Mouse (Mus musculus) lung, postnatal 0 days (tissue): ENCODE measurements around the gene Cdkl1. TPM values are rescaled to one million over a fixed set of nuclear protein-coding genes. Genes with fewer than 3 reads are reported as not detected.
A peak's percentile ranks its signal among the peaks of the same experiment; 100 is the strongest.

Source experiments
- ATAC-seq: fragments of 200-750 bp; cut with Nextera tagmentation; 2 replicates; pipeline ENCODE4 v1.8.0; 2017; ENCODE audit warnings: moderate library complexity
- DNase-seq: peaks from one replicate; pipeline ENCODE4 v3.0.0-alpha.2; 2016; ENCODE audit warnings: low spot score
- H3K27ac ChIP-seq: fragments of 300-500 bp; sonication (generic); 2 replicates; pipeline ENCODE4 v1.5.1; 2014; ENCODE audit warnings: antibody characterized with exemption, mild to moderate bottlenecking, low read length, mixed read lengths
- H3K27me3 ChIP-seq: fragments of 300-500 bp; sonication (generic); replicated peaks from 2 replicates; pipeline ENCODE4 v1.6.1; 2014; ENCODE audit warnings: low read length, mixed read lengths; ENCODE audit not compliant: insufficient read depth
- H3K36me3 ChIP-seq: fragments of 300-500 bp; sonication (generic); 2 replicates; pipeline ENCODE4 v1.6.1; 2014; ENCODE audit warnings: low read length, mixed read lengths; ENCODE audit not compliant: insufficient read depth
- H3K4me1 ChIP-seq: fragments of 300-500 bp; sonication (generic); 2 replicates; pipeline ENCODE4 v1.6.1; 2014; ENCODE audit warnings: antibody characterized with exemption, low read depth, low read length, mixed read lengths; ENCODE audit not compliant: insufficient read depth
- H3K4me2 ChIP-seq: fragments of 300-500 bp; sonication (generic); replicated peaks from 2 replicates; pipeline ENCODE4 v1.6.1; 2014; ENCODE audit warnings: low read depth, mild to moderate bottlenecking, low read length, moderate library complexity, mixed read lengths
- H3K4me3 ChIP-seq: fragments of 300-500 bp; sonication (generic); 2 replicates; pipeline ENCODE4 v1.5.1; 2014; ENCODE audit warnings: low read depth, low read length
- H3K9ac ChIP-seq: fragments of 300-500 bp; sonication (generic); replicated peaks from 2 replicates; pipeline ENCODE4 v1.6.1; 2014; ENCODE audit warnings: low read depth, mild to moderate bottlenecking
- H3K9me3 ChIP-seq: fragments of 300-500 bp; sonication (generic); 2 replicates; pipeline ENCODE4 v1.6.1; 2016; ENCODE audit warnings: low read length, mixed read lengths
- CTCF ChIP-seq: IDR thresholded peaks from 2 replicates; pipeline ENCODE4 v1.5.1; 2016; ENCODE audit warnings: antibody characterized with exemption, mild to moderate bottlenecking
- EP300 ChIP-seq: IDR thresholded peaks from 2 replicates; pipeline ENCODE4 v1.6.1; 2016; ENCODE audit warnings: antibody characterized with exemption, mild to moderate bottlenecking, control low read depth
- WGBS: fragments of 180-500 bp; shearing (Covaris S2); extraction: QIAGEN DNeasy Blood & Tissue Kit; methylation state at CpG from one replicate; pipeline ENCODE4 v1.1.7; 2014; 5-methylcytosine and 5-hydroxymethylcytosine counted together
- polyA plus RNA-seq: library from polyadenylated mRNA; unstranded; fragments of >200 nt; fragmentation: Nextera tagmentation; extraction: Ambion mirVana; gene quantifications from 2 replicates; pipeline ENCODE4 v1.2.1, GENCODE M21; 2015

Cdkl1 gene
- polyA plus RNA-seq, result 2.7 and 3.1 TPM in 2 replicates

- Histone ChIP-seq H3K9me3 (no peaks in the 10 kb centered on the region), H3K36me3 (no peaks in the 10 kb centered on the region), H3K9ac (0 out of 2 replicates have a peak within 1 kb of the TSS, but pooled peaks have one; percentile 17), H3K27me3 (0 out of 2 replicates have a peak, but pooled peaks cover 4% of the 10 kb centered on the region), H3K4me3 (peak within 1 kb of the TSS; percentile 39), H3K27ac (no peak within 1 kb of the TSS), H3K4me1 (no peaks in the 10 kb centered on the region; the same call in 1 of the 2 replicates), H3K4me2 (peak within 1 kb of the TSS; percentile 73)
- peak; percentile 95 for ATAC-seq
- peak; percentile 62 for DNase-seq
- TF ChIP-seq CTCF (no peak), EP300 (no peak)
- WGBS, result 3% methylated on average over 44 of the region's 45 CpGs
These were observed at the start of gene Cdkl1 for GRCm38 (mm10) chr12:69790530-69791505. Cdkl1 (minus strand) TSS chr12:69791267.

- no peak overlapping the region for H3K9ac ChIP-seq
- H3K9me3 ChIP-seq, result no peaks in the 10 kb centered on the region
- no peaks in the 10 kb centered on the region for H3K27me3 ChIP-seq
- ATAC-seq (no peak), DNase-seq (no peak)
- TF ChIP-seq EP300 (no peak), CTCF (no peak)
- H3K36me3 ChIP-seq, result peaks cover 33% of the 10 kb centered on the region
- H3K27ac ChIP-seq, result no peak overlapping the region
- H3K4me3 ChIP-seq, result no peak overlapping the region
- H3K4me2 ChIP-seq, result no peak overlapping the region
- WGBS, result 74% methylated on average over 11 of the region's 11 CpGs
- H3K4me1 ChIP-seq, result no peaks in the 10 kb centered on the region
These were observed 47.3 kb upstream of the Cdkl1 start for GRCm38 (mm10) chr12:69838376-69838775.

- H3K27me3 ChIP-seq, result no peaks in the 10 kb centered on the region
- no peak overlapping the region for H3K4me3 ChIP-seq
- H3K4me2 ChIP-seq, result no peak overlapping the region
- no peaks in the 10 kb centered on the region for H3K4me1 ChIP-seq
- H3K9ac ChIP-seq, result no peak overlapping the region
- no peaks in the 10 kb centered on the region for H3K9me3 ChIP-seq
- DNase-seq (no peak), ATAC-seq (no peak)
- H3K27ac ChIP-seq, result no peak overlapping the region
- TF ChIP-seq CTCF (no peak), EP300 (no peak)
- H3K36me3 ChIP-seq, result peaks cover 23% of the 10 kb centered on the region; the same call in 1 of the 2 replicates
- WGBS, result 88% methylated on average over 12 of the region's 12 CpGs
These were observed 43.0 kb upstream of the Cdkl1 start for GRCm38 (mm10) chr12:69833982-69834604.

GRCm38 (mm10) chr12:69831239-69831910 is 40.3 kb upstream of the Cdkl1 start:
- Histone ChIP-seq H3K4me1 (no peaks in the 10 kb centered on the region), H3K9me3 (no peaks in the 10 kb centered on the region), H3K36me3 (peaks cover 25% of the 10 kb centered on the region), H3K27ac (no peak overlapping the region), H3K4me3 (no peak overlapping the region), H3K4me2 (no peak overlapping the region), H3K27me3 (no peaks in the 10 kb centered on the region), H3K9ac (no peak overlapping the region)
- TF ChIP-seq EP300 (no peak), CTCF (no peak)
- ATAC-seq, result no peak
- no peak for DNase-seq
- 92% methylated on average over 9 of the region's 9 CpGs for WGBS

- no peak overlapping the region for H3K27ac ChIP-seq
- DNase-seq (no peak), ATAC-seq (no peak)
- H3K9ac ChIP-seq, result no peak overlapping the region
- no peak overlapping the region for H3K4me3 ChIP-seq
- 61% methylated on average over 2 of the region's 2 CpGs for WGBS
- TF ChIP-seq CTCF (no peak), EP300 (no peak)
- peaks cover 32% of the 10 kb centered on the region for H3K36me3 ChIP-seq
- no peaks in the 10 kb centered on the region for H3K27me3 ChIP-seq
- H3K4me1 ChIP-seq, result no peaks in the 10 kb centered on the region
- H3K4me2 ChIP-seq, result no peak overlapping the region
- no peaks in the 10 kb centered on the region for H3K9me3 ChIP-seq
These were observed 37.1 kb upstream of the Cdkl1 start for GRCm38 (mm10) chr12:69828214-69828613.
